Mouse (Mus musculus) 3T3-L1 (cell line): Measurements from ENCODE around the gene Wdr70.

ENCODE experiments used
- DNase-seq: peaks from one replicate; pipeline ENCODE4 v3.0.0-alpha.2; 2015; ENCODE audit warnings: low read depth, low spot score

Gene Wdr70

GRCm38 (mm10) chr15:7862890-7863289 lies 236.1 kb downstream of the Wdr70 start:
- DNase-seq, result peak; percentile 94

- peak; percentile 64 for DNase-seq
These were observed 240.2 kb downstream of the Wdr70 start for GRCm38 (mm10) chr15:7858841-7859240.

- no peak for DNase-seq
These were observed 241.6 kb downstream of the Wdr70 start for GRCm38 (mm10) chr15:7857418-7857817.

- no peak for DNase-seq
These were observed 256.6 kb downstream of the Wdr70 start for GRCm38 (mm10) chr15:7842398-7842797.

- DNase-seq, result no peak
These were observed 257.3 kb downstream of the Wdr70 start for GRCm38 (mm10) chr15:7841664-7842063.

- DNase-seq, result peak; percentile 94
These were observed 260.1 kb downstream of the Wdr70 start for GRCm38 (mm10) chr15:7838921-7839309.

GRCm38 (mm10) chr15:7838060-7838920 lies 260.7 kb downstream of the Wdr70 start:
- DNase-seq, result peak; percentile 99

GRCm38 (mm10) chr15:7835404-7835803 lies 263.6 kb downstream of the Wdr70 start:
- DNase-seq, result no peak

- no peak for DNase-seq
These were observed 273.5 kb downstream of the Wdr70 start for GRCm38 (mm10) chr15:7825530-7825929.

GRCm38 (mm10) chr15:7823886-7824285 lies 275.1 kb downstream of the Wdr70 start:
- DNase-seq, result no peak
